In the genomic region with DNA sequence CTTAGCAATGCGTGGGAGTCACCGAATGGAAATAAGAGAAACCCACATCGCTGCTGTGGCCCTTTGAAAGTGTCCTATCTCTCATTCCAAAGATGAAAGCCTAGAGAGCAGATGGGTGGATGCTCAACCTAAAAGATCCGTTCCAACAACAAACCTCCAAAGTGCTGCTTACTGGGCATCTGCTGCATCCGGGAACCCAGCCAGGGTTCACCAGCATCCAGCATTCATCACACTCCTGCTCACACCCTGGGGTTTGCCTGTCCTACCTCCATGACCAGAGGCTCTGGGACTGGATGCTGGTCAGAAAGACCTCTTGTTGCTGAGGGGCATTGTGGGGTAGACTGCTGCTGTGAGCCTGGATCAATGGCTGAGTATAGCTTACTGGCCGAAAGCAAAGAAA, we compare ENCODE assay signal across 25 mouse cellular contexts.
DNase-seq lines count a peak whose midpoint lies in the region; ATAC-seq lines count a peak whose summit lies in the region.
"Had no signal": no experiment of that assay in that cellular context is flagged by ENCODE, and none has a peak within 500 bp of the region (broad histone marks: within the 10 kb centered on the region; RNA-seq: fewer than 3 reads in every experiment).

No protein-coding gene starts in this region.

- no peak overlapping the region for H3K4me3 ChIP-seq in midbrain, embryonic 14.5 days (replicated peaks; ENCODE audit: low read depth, low read length)
- H3K4me3 ChIP-seq in midbrain, embryonic 16.5 days (ENCODE audit: low read depth, low read length): no peak overlapping the region
- H3K4me3 ChIP-seq: forebrain, embryonic 13.5 days; heart, adult 2 months; heart, embryonic 13.5 days; limb, embryonic 12.5 days; lung, embryonic 15.5 days; midbrain, embryonic 10.5 days; myocyte; neural tube, embryonic 13.5 days had no signal

- H3K27ac ChIP-seq in midbrain, embryonic 14.5 days (replicated peaks; ENCODE audit: low read depth, low read length): 0 out of 2 replicates have a peak overlapping the region, but pooled peaks have one; percentile 20
- H3K27ac ChIP-seq in midbrain, embryonic 16.5 days (ENCODE audit: low read length): no peak overlapping the region
- H3K27ac ChIP-seq: forebrain, embryonic 13.5 days; heart, adult 2 months; heart, embryonic 13.5 days; hindbrain, embryonic 14.5 days; lung, embryonic 15.5 days; midbrain, embryonic 10.5 days; neural tube, embryonic 13.5 days; stomach, postnatal 0 days had no signal

- WGBS in midbrain, embryonic 14.5 days: 90% methylated on average over 6 of the region's 6 CpGs
- WGBS in midbrain, embryonic 16.5 days: 92% methylated on average over 6 of the region's 6 CpGs

- peak; percentile 45 for DNase-seq in cerebellum, adult 9-11 months
- no peak for DNase-seq in cerebellum, postnatal 4 days (ENCODE audit: low spot score in 2 of 2)
- DNase-seq in midbrain, embryonic 14.5 days: no peak
- DNase-seq in cerebellum, postnatal 25 days: peak; percentile 37 to 42
- no peak for DNase-seq in neural tube, embryonic 10.5 days (ENCODE audit: extremely low spot score, low spot score)
- DNase-seq in thymus, adult 18-20 months: no peak
- DNase-seq: adrenal gland, postnatal 25 days; heart, adult 2 months; heart, postnatal 10 days; kidney, adult 2 months; kidney, postnatal 36 days; layer of hippocampus, postnatal 36 days; right cerebral cortex, postnatal 4 days; thymus, postnatal 4 days had no signal

- no peak for ATAC-seq in midbrain, embryonic 14.5 days (ENCODE audit: low FRiP score, low TSS enrichment)
- ATAC-seq in midbrain, embryonic 16.5 days: no peak
- ATAC-seq: CD4-positive, CD25-positive, alpha-beta regulatory T cell, adult 4 months; forebrain, embryonic 13.5 days had no signal

- H3K4me2 ChIP-seq in midbrain, embryonic 14.5 days (ENCODE audit: low read length): no peak overlapping the region
- H3K4me2 ChIP-seq in midbrain, embryonic 16.5 days (ENCODE audit: low read length): no peak overlapping the region
- H3K4me2 ChIP-seq: forebrain, embryonic 13.5 days; heart, embryonic 13.5 days; hindbrain, embryonic 14.5 days; limb, embryonic 12.5 days; lung, embryonic 15.5 days; neural tube, embryonic 13.5 days had no signal

- H3K9ac ChIP-seq in midbrain, embryonic 14.5 days (replicated peaks; ENCODE audit: low read length): no peak overlapping the region
- H3K9ac ChIP-seq in midbrain, embryonic 16.5 days (ENCODE audit: low read depth, low read length): no peak overlapping the region
- H3K9ac ChIP-seq: forebrain, embryonic 13.5 days; heart, embryonic 13.5 days; hindbrain, embryonic 14.5 days; limb, embryonic 12.5 days; lung, embryonic 15.5 days; neural tube, embryonic 13.5 days had no signal

- peaks cover 3% of the 10 kb centered on the region; the same call in 1 of the 2 replicates for H3K4me1 ChIP-seq in midbrain, embryonic 14.5 days (ENCODE audit: control insufficient read depth, insufficient read depth, low read length)
- H3K4me1 ChIP-seq in midbrain, embryonic 16.5 days (ENCODE audit: control insufficient read depth, insufficient read depth, low read length): peaks cover 3% of the 10 kb centered on the region; the same call in 1 of the 2 replicates
- H3K4me1 ChIP-seq: heart, embryonic 13.5 days had no signal

- no peaks in the 10 kb centered on the region for H3K27me3 ChIP-seq in midbrain, embryonic 14.5 days (ENCODE audit: control insufficient read depth, insufficient read depth, low read length)
- no peaks in the 10 kb centered on the region for H3K27me3 ChIP-seq in midbrain, embryonic 16.5 days (ENCODE audit: control insufficient read depth, insufficient read depth, low read depth, low read length)
- H3K27me3 ChIP-seq: forebrain, embryonic 13.5 days; neural tube, embryonic 13.5 days had no signal

- no peaks in the 10 kb centered on the region for H3K9me3 ChIP-seq in midbrain, embryonic 14.5 days (ENCODE audit: control insufficient read depth, low read length)
- H3K9me3 ChIP-seq in midbrain, embryonic 16.5 days (replicated peaks; ENCODE audit: control insufficient read depth, low read length, poor library complexity, severe bottlenecking): no peaks in the 10 kb centered on the region
- H3K9me3 ChIP-seq: heart, embryonic 13.5 days; limb, embryonic 12.5 days; lung, embryonic 15.5 days; midbrain, embryonic 10.5 days; neural tube, embryonic 13.5 days had no signal

- H3K36me3 ChIP-seq in midbrain, embryonic 14.5 days (ENCODE audit: control insufficient read depth, insufficient read depth, low read length): no peaks in the 10 kb centered on the region
- no peaks in the 10 kb centered on the region for H3K36me3 ChIP-seq in midbrain, embryonic 16.5 days (ENCODE audit: control insufficient read depth, insufficient read depth, low read length)
- H3K36me3 ChIP-seq: heart, embryonic 13.5 days; limb, embryonic 12.5 days; lung, embryonic 15.5 days; midbrain, embryonic 10.5 days; neural tube, embryonic 13.5 days had no signal

Comparison
In these comparisons a context has a peak if more than half of its experiments do, and no peak if none do; other contexts are left out.
1. DNase-seq: peak in cerebellum, adult 9-11 months (single experiment) and cerebellum, postnatal 25 days (2 of 2); none in cerebellum, postnatal 4 days (0 of 2), midbrain, embryonic 14.5 days (single experiment), neural tube, embryonic 10.5 days (single experiment) and thymus, adult 18-20 months (0 of 2).